Mouse (Mus musculus) adrenal gland, postnatal 10 days (tissue): Measurements from ENCODE around the gene Avpr1b. TPM values are rescaled to one million over a fixed set of nuclear protein-coding genes. Genes with fewer than 3 reads are reported as not detected.

ENCODE experiments used
- total RNA-seq, 2 experiments: library from RNA; stranded (reverse); gene quantifications; 2 replicates each; pipeline ENCODE4 v1.2.3; 2021

Avpr1b gene
- total RNA-seq, 2 experiments from 2014 or later, result 0.12 to 0.15 TPM

Other genes starting within 250 kb of the Avpr1b start
- 10 to 100 TPM; 27.1 to 35.8 TPM for gene Srgap2, start 71.9 kb upstream of the Avpr1b start, total RNA-seq
- 1 to 10 TPM; 1.5 to 1.7 TPM for gene Fam72a, start 71.3 kb upstream of the Avpr1b start, total RNA-seq
- 10 to 100 TPM in 1 of 2 experiments, 1 to 10 TPM in 1; 9.9 to 21.1 TPM for gene Ctse, start 39.1 kb downstream of the Avpr1b start, total RNA-seq
- gene Rab7b, start 89.5 kb downstream of the Avpr1b start, total RNA-seq, result 1 to 10 TPM; 4.7 to 5.1 TPM
- gene Slc26a9, start 144.8 kb downstream of the Avpr1b start, total RNA-seq, result under 1 TPM in 1 of 2 experiments, not detected in 1; 0.15 TPM
- gene Pm20d1, start 198.1 kb downstream of the Avpr1b start, total RNA-seq, result 10 to 100 TPM; 14.7 to 19.1 TPM
- gene Slc41a1, start 228.3 kb downstream of the Avpr1b start, total RNA-seq, result 10 to 100 TPM; 33.0 to 45.0 TPM